Mouse (Mus musculus): ENCODE measurements around the gene Mob1b. TPM values are rescaled to one million over a fixed set of nuclear protein-coding genes. Genes with fewer than 3 reads are reported as not detected.

Mob1b gene
- polyA plus RNA-seq, 1 experiment from 2014 or later, result 18.2 TPM

GRCm38 (mm10) chr5:88688583-88689187 is 32.0 kb upstream of the Mob1b start:
- Histone ChIP-seq H3K4me1 (0 out of 2 replicates have a peak, but pooled peaks cover 3% of the 10 kb centered on the region), H3K4me2 (no peak overlapping the region), H3K9me3 (no peaks in the 10 kb centered on the region), H3K27ac (no peak overlapping the region), H3K36me3 (replicated peaks) (no peaks in the 10 kb centered on the region), H3K9ac (no peak overlapping the region), H3K4me3 (replicated peaks) (no peak overlapping the region), H3K27me3 (no peaks in the 10 kb centered on the region)
- WGBS, result 86% methylated on average over 15 of the region's 15 CpGs
- no peak for ATAC-seq (ENCODE audit: low FRiP score)

GRCm38 (mm10) chr5:88689279-88689938 is 31.2 kb upstream of the Mob1b start:
- Histone ChIP-seq H3K27ac (no peak overlapping the region), H3K27me3 (no peaks in the 10 kb centered on the region), H3K4me1 (0 out of 2 replicates have a peak, but pooled peaks cover 3% of the 10 kb centered on the region), H3K4me3 (replicated peaks) (no peak overlapping the region), H3K9ac (no peak overlapping the region), H3K36me3 (replicated peaks) (no peaks in the 10 kb centered on the region), H3K9me3 (no peaks in the 10 kb centered on the region), H3K4me2 (no peak overlapping the region)
- peak; percentile 53; the same call in 1 of the 2 replicates for ATAC-seq (ENCODE audit: low FRiP score)
- 73% methylated on average over 3 of the region's 3 CpGs for WGBS

- Histone ChIP-seq H3K9me3 (no peaks in the 10 kb centered on the region), H3K27me3 (no peaks in the 10 kb centered on the region), H3K4me1 (no peaks in the 10 kb centered on the region), H3K27ac (no peak overlapping the region), H3K9ac (no peak overlapping the region), H3K4me3 (replicated peaks) (no peak overlapping the region), H3K36me3 (replicated peaks) (no peaks in the 10 kb centered on the region), H3K4me2 (no peak overlapping the region)
- no peak for ATAC-seq (ENCODE audit: low FRiP score)
- 79% methylated on average over 10 of the region's 10 CpGs for WGBS
Measured at GRCm38 (mm10) chr5:88690681-88691505, 29.8 kb upstream of the Mob1b start.

GRCm38 (mm10) chr5:88691506-88692095 is 29.1 kb upstream of the Mob1b start:
- no peak overlapping the region for H3K4me3 ChIP-seq (replicated peaks)
- WGBS, result 84% methylated on average over 6 of the region's 6 CpGs
- ATAC-seq (ENCODE audit: low FRiP score), result no peak
- no peak overlapping the region for H3K4me2 ChIP-seq
- H3K4me1 ChIP-seq, result no peaks in the 10 kb centered on the region
- no peaks in the 10 kb centered on the region for H3K36me3 ChIP-seq (replicated peaks)
- H3K27ac ChIP-seq, result no peak overlapping the region
- H3K27me3 ChIP-seq, result no peaks in the 10 kb centered on the region
- no peaks in the 10 kb centered on the region for H3K9me3 ChIP-seq
- H3K9ac ChIP-seq, result no peak overlapping the region

GRCm38 (mm10) chr5:88692586-88692985 is 28.1 kb upstream of the Mob1b start:
- Histone ChIP-seq H3K27me3 (no peaks in the 10 kb centered on the region), H3K9me3 (no peaks in the 10 kb centered on the region), H3K36me3 (replicated peaks) (no peaks in the 10 kb centered on the region), H3K4me3 (replicated peaks) (no peak overlapping the region), H3K4me2 (no peak overlapping the region), H3K27ac (no peak overlapping the region), H3K4me1 (no peaks in the 10 kb centered on the region), H3K9ac (no peak overlapping the region)
- 86% methylated on average over 4 of the region's 4 CpGs for WGBS
- ATAC-seq (ENCODE audit: low FRiP score), result no peak

- Histone ChIP-seq H3K4me1 (no peaks in the 10 kb centered on the region), H3K4me2 (no peak overlapping the region), H3K4me3 (replicated peaks) (no peak overlapping the region), H3K36me3 (replicated peaks) (no peaks in the 10 kb centered on the region), H3K27ac (no peak overlapping the region), H3K9ac (no peak overlapping the region), H3K9me3 (no peaks in the 10 kb centered on the region), H3K27me3 (no peaks in the 10 kb centered on the region)
- ATAC-seq (ENCODE audit: low FRiP score), result no peak
Measured at GRCm38 (mm10) chr5:88693057-88693456, 27.6 kb upstream of the Mob1b start.

- no peak overlapping the region for H3K27ac ChIP-seq
- 74% methylated on average over 5 of the region's 5 CpGs for WGBS
- no peaks in the 10 kb centered on the region for H3K36me3 ChIP-seq (replicated peaks)
- no peaks in the 10 kb centered on the region for H3K4me1 ChIP-seq
- H3K9ac ChIP-seq, result no peak overlapping the region
- no peak overlapping the region for H3K4me2 ChIP-seq
- ATAC-seq (ENCODE audit: low FRiP score), result peak; percentile 41; the same call in 1 of the 2 replicates
- no peaks in the 10 kb centered on the region for H3K9me3 ChIP-seq
- H3K4me3 ChIP-seq (replicated peaks), result no peak overlapping the region
- H3K27me3 ChIP-seq, result no peaks in the 10 kb centered on the region
Measured at GRCm38 (mm10) chr5:88697291-88697690, 23.4 kb upstream of the Mob1b start.

GRCm38 (mm10) chr5:88699251-88699913 is 21.3 kb upstream of the Mob1b start:
- 66% methylated on average over 4 of the region's 4 CpGs for WGBS

GRCm38 (mm10) chr5:88702041-88702440 is 18.6 kb upstream of the Mob1b start:
- Histone ChIP-seq H3K9ac (no peak overlapping the region), H3K9me3 (no peaks in the 10 kb centered on the region), H3K4me2 (no peak overlapping the region), H3K36me3 (replicated peaks) (no peaks in the 10 kb centered on the region), H3K4me3 (replicated peaks) (no peak overlapping the region), H3K27me3 (no peaks in the 10 kb centered on the region), H3K27ac (no peak overlapping the region), H3K4me1 (no peaks in the 10 kb centered on the region)
- 82% methylated on average over 4 of the region's 4 CpGs for WGBS
- ATAC-seq (ENCODE audit: low FRiP score), result no peak

More at GRCm38 (mm10) chr5:88699251-88699913, 21.3 kb upstream of the Mob1b start:
- Histone ChIP-seq H3K27ac (no peak overlapping the region), H3K36me3 (replicated peaks) (no peaks in the 10 kb centered on the region), H3K9me3 (no peaks in the 10 kb centered on the region), H3K4me1 (no peaks in the 10 kb centered on the region), H3K4me3 (replicated peaks) (no peak overlapping the region), H3K27me3 (no peaks in the 10 kb centered on the region), H3K4me2 (no peak overlapping the region), H3K9ac (no peak overlapping the region)
- ATAC-seq (ENCODE audit: low FRiP score), result no peak

GRCm38 (mm10) chr5:88703551-88703950 is 17.1 kb upstream of the Mob1b start:
- Histone ChIP-seq H3K9ac (no peak overlapping the region), H3K4me3 (replicated peaks) (no peak overlapping the region), H3K4me1 (no peaks in the 10 kb centered on the region), H3K4me2 (no peak overlapping the region), H3K27me3 (no peaks in the 10 kb centered on the region), H3K9me3 (no peaks in the 10 kb centered on the region), H3K36me3 (replicated peaks) (no peaks in the 10 kb centered on the region), H3K27ac (no peak overlapping the region)
- WGBS, result 78% methylated on average over 4 of the region's 4 CpGs
- ATAC-seq (ENCODE audit: low FRiP score), result no peak

GRCm38 (mm10) chr5:88711128-88711527 is 9.5 kb upstream of the Mob1b start:
- H3K27ac ChIP-seq, result no peak overlapping the region
- H3K27me3 ChIP-seq, result no peaks in the 10 kb centered on the region
- no peak overlapping the region for H3K4me2 ChIP-seq
- peaks cover 20% of the 10 kb centered on the region for H3K4me1 ChIP-seq
- no peak overlapping the region for H3K9ac ChIP-seq
- ATAC-seq (ENCODE audit: low FRiP score), result peak; percentile 33; the same call in 1 of the 2 replicates
- no peaks in the 10 kb centered on the region for H3K9me3 ChIP-seq
- H3K4me3 ChIP-seq (replicated peaks), result no peak overlapping the region
- H3K36me3 ChIP-seq (replicated peaks), result no peaks in the 10 kb centered on the region

All from forebrain, embryonic 12.5 days (tissue).